12 mouse cellular contexts compared by ENCODE assay signal in genomic region chr1:165113700-165114099, GRCm38 (mm10). TPM values are rescaled to one million over a fixed set of nuclear protein-coding genes. Genes with fewer than 3 reads are reported as not detected.
DNase-seq lines count a peak whose midpoint lies in the region; ATAC-seq and TF ChIP-seq lines count a peak whose summit lies in the region.
"Had no signal": no experiment of that assay in that cellular context is flagged by ENCODE, and none has a peak within 500 bp of the region (broad histone marks: within the 10 kb centered on the region; RNA-seq: fewer than 3 reads in every experiment).

No protein-coding gene starts in this region.

- H3K9me3 ChIP-seq in hindbrain, embryonic 13.5 days: no peaks in the 10 kb centered on the region
- H3K9me3 ChIP-seq in hindbrain, embryonic 14.5 days (ENCODE audit: control insufficient read depth, low read length): no peaks in the 10 kb centered on the region
- H3K9me3 ChIP-seq in embryonic facial prominence, embryonic 10.5 days: no peaks in the 10 kb centered on the region
- no peaks in the 10 kb centered on the region for H3K9me3 ChIP-seq in midbrain, embryonic 13.5 days

- H3K4me1 ChIP-seq in hindbrain, embryonic 13.5 days (replicated peaks): peaks cover 25% of the 10 kb centered on the region
- no peaks in the 10 kb centered on the region; the same call in 1 of the 2 replicates for H3K4me1 ChIP-seq in hindbrain, embryonic 14.5 days (replicated peaks; ENCODE audit: control insufficient read depth, insufficient read depth, low read length)
- peaks cover 11% of the 10 kb centered on the region for H3K4me1 ChIP-seq in embryonic facial prominence, embryonic 10.5 days
- H3K4me1 ChIP-seq in midbrain, embryonic 13.5 days (replicated peaks): peaks cover 31% of the 10 kb centered on the region

- ATAC-seq in hindbrain, embryonic 13.5 days (ENCODE audit: low FRiP score): no peak
- no peak for ATAC-seq in hindbrain, embryonic 14.5 days (ENCODE audit: low FRiP score)
- ATAC-seq in midbrain, embryonic 13.5 days: no peak; the same call in 1 of the 2 replicates
- ATAC-seq: intestine, postnatal 0 days had no signal

- no peak overlapping the region for H3K4me2 ChIP-seq in hindbrain, embryonic 13.5 days
- no peak overlapping the region for H3K4me2 ChIP-seq in hindbrain, embryonic 14.5 days (replicated peaks)
- H3K4me2 ChIP-seq in midbrain, embryonic 13.5 days (replicated peaks): no peak overlapping the region

- no peak for TF ChIP-seq POLR2A in brain, embryonic 14.5 days (IDR thresholded peaks at IDR 0.05; ENCODE audit: borderline replicate concordance, extremely low read depth, insufficient read depth, insufficient read length, poor library complexity, severe bottlenecking)

- no peaks in the 10 kb centered on the region for H3K27me3 ChIP-seq in hindbrain, embryonic 13.5 days
- H3K27me3 ChIP-seq in hindbrain, embryonic 14.5 days (ENCODE audit: control insufficient read depth, insufficient read depth, low read length): no peaks in the 10 kb centered on the region
- H3K27me3 ChIP-seq in embryonic facial prominence, embryonic 10.5 days (replicated peaks; ENCODE audit: low read depth, poor library complexity, severe bottlenecking): no peaks in the 10 kb centered on the region
- 0 out of 2 replicates have a peak, but pooled peaks cover 6% of the 10 kb centered on the region for H3K27me3 ChIP-seq in midbrain, embryonic 13.5 days

- TF ChIP-seq CTCF in brain, embryonic 14.5 days (IDR thresholded peaks at IDR 0.05; ENCODE audit: borderline replicate concordance, extremely low read depth, insufficient read depth, insufficient read length): no peak

- DNase-seq in hindbrain, embryonic 14.5 days (ENCODE audit: low spot score): no peak
- peak; percentile 70 for DNase-seq in brain, embryonic 14.5 days (ENCODE audit: low read depth)
- DNase-seq in embryonic facial prominence, embryonic 10.5 days (ENCODE audit: low spot score): peak; percentile 15
- DNase-seq in right cerebral cortex, adult 2 months (ENCODE audit: low spot score in 2 of 2): no peak
- DNase-seq in adrenal gland, postnatal 10 days: no peak

- WGBS in hindbrain, embryonic 13.5 days: 31% methylated on average over 11 of the region's 11 CpGs
- WGBS in hindbrain, embryonic 14.5 days: 36% methylated on average over 11 of the region's 11 CpGs
- WGBS in embryonic facial prominence, embryonic 10.5 days: 47% methylated on average over 11 of the region's 11 CpGs
- 32% methylated on average over 11 of the region's 11 CpGs for WGBS in midbrain, embryonic 13.5 days

- peak overlapping the region; percentile 41 for H3K27ac ChIP-seq in hindbrain, embryonic 13.5 days
- no peak overlapping the region for H3K27ac ChIP-seq in hindbrain, embryonic 14.5 days
- H3K27ac ChIP-seq in embryonic facial prominence, embryonic 10.5 days (replicated peaks): no peak overlapping the region; the same call in 1 of the 2 replicates
- peak overlapping the region; percentile 14; the same call in 1 of the 2 replicates for H3K27ac ChIP-seq in midbrain, embryonic 13.5 days

- H3K4me3 ChIP-seq in hindbrain, embryonic 13.5 days: no peak overlapping the region
- H3K4me3 ChIP-seq in hindbrain, embryonic 14.5 days (replicated peaks; ENCODE audit: low read length): no peak overlapping the region
- no peak overlapping the region for H3K4me3 ChIP-seq in embryonic facial prominence, embryonic 10.5 days
- no peak overlapping the region for H3K4me3 ChIP-seq in midbrain, embryonic 13.5 days (replicated peaks)

- no peaks in the 10 kb centered on the region for H3K36me3 ChIP-seq in hindbrain, embryonic 13.5 days
- no peaks in the 10 kb centered on the region for H3K36me3 ChIP-seq in hindbrain, embryonic 14.5 days (replicated peaks; ENCODE audit: control insufficient read depth, insufficient read depth)
- no peaks in the 10 kb centered on the region for H3K36me3 ChIP-seq in embryonic facial prominence, embryonic 10.5 days (replicated peaks)
- no peaks in the 10 kb centered on the region for H3K36me3 ChIP-seq in midbrain, embryonic 13.5 days

- no peak overlapping the region for H3K9ac ChIP-seq in hindbrain, embryonic 13.5 days
- no peak overlapping the region for H3K9ac ChIP-seq in hindbrain, embryonic 14.5 days
- peak overlapping the region; percentile 10; the same call in 1 of the 2 replicates for H3K9ac ChIP-seq in midbrain, embryonic 13.5 days (replicated peaks)

RNA-seq across cellular contexts. Expression of gene Tbx19, which starts 46.9 kb away (rescaled TPM):
- not detected in 2 replicates for polyA plus RNA-seq in hindbrain, embryonic 13.5 days (2015; fragmentation: Nextera tagmentation; extraction: Ambion mirVana)
- polyA plus RNA-seq in hindbrain, embryonic 14.5 days (2014; fragmentation: Nextera tagmentation; extraction: Ambion mirVana): not detected in 2 replicates
- 0.10 and 0.18 TPM in 2 replicates for polyA plus RNA-seq in brain, embryonic 14.5 days (2012; rRNA removed)
- not detected in 2 replicates for polyA plus RNA-seq in embryonic facial prominence, embryonic 10.5 days (2016; fragmentation: Nextera tagmentation; extraction: Ambion mirVana)
- polyA plus RNA-seq in midbrain, embryonic 13.5 days (2015; fragmentation: Nextera tagmentation; extraction: Ambion mirVana): 0.08 TPM in 1 of 2 replicates, not detected in the other
- not detected for total RNA-seq in adrenal gland, postnatal 10 days (2021)
- total RNA-seq: gastrocnemius, adult 18-20 months; layer of hippocampus, postnatal 25 days; megakaryocyte, adult 5-6 weeks had no signal
- polyA plus RNA-seq: embryonic facial prominence, embryonic 11.5 days; intestine, postnatal 0 days had no signal

Comparison
In these comparisons a context has a peak if more than half of its experiments do, and no peak if none do; other contexts are left out.
1. H3K27ac ChIP-seq: peak in hindbrain, embryonic 13.5 days (single experiment) and midbrain, embryonic 13.5 days (single experiment); none in hindbrain, embryonic 14.5 days (single experiment) and embryonic facial prominence, embryonic 10.5 days (single experiment).
2. DNase-seq: peak in brain, embryonic 14.5 days (single experiment) and embryonic facial prominence, embryonic 10.5 days (single experiment); none in hindbrain, embryonic 14.5 days (single experiment), right cerebral cortex, adult 2 months (0 of 2) and adrenal gland, postnatal 10 days (single experiment).